Mouse (Mus musculus) kidney, postnatal 0 days (tissue): Measurements from ENCODE around the gene Eif3b. TPM values are rescaled to one million over a fixed set of nuclear protein-coding genes. Genes with fewer than 3 reads are reported as not detected.
"Not testable (repeated sequence)": the region's sequence is repeated elsewhere in the genome, so short reads cannot be mapped to it uniquely, and the experiment has no call there.

Experiments used
- ATAC-seq: fragments of 200-750 bp; cut with Nextera tagmentation; replicated peaks from 2 replicates; pipeline ENCODE4 v1.8.0; 2017; ENCODE audit warnings: low read depth, moderate number of reproducible peaks, moderate TSS enrichment, moderate library complexity; ENCODE audit not compliant: low FRiP score
- DNase-seq: peaks from one replicate; pipeline ENCODE4 v3.0.0-alpha.2; 2016; ENCODE audit warnings: low spot score
- H3K27ac ChIP-seq: fragments of 300-500 bp; sonication (generic); 2 replicates; pipeline ENCODE4 v1.5.1; 2014; ENCODE audit warnings: mild to moderate bottlenecking
- H3K27me3 ChIP-seq: fragments of 300-500 bp; sonication (generic); 2 replicates; pipeline ENCODE4 v1.6.1; 2014; ENCODE audit warnings: low read length, mixed read lengths; ENCODE audit not compliant: insufficient read depth
- H3K36me3 ChIP-seq: fragments of 300-500 bp; sonication (generic); 2 replicates; pipeline ENCODE4 v1.6.1; 2014; ENCODE audit warnings: low read length, mixed read lengths; ENCODE audit not compliant: insufficient read depth
- H3K4me1 ChIP-seq: fragments of 300-500 bp; sonication (generic); replicated peaks from 2 replicates; pipeline ENCODE4 v1.6.1; 2014; ENCODE audit warnings: antibody characterized with exemption, low read length, mixed read lengths; ENCODE audit not compliant: insufficient read depth
- H3K4me2 ChIP-seq: fragments of 300-500 bp; sonication (generic); 2 replicates; pipeline ENCODE4 v1.6.1; 2014; ENCODE audit warnings: mild to moderate bottlenecking, low read length, moderate library complexity, mixed read lengths
- H3K4me3 ChIP-seq: fragments of 300-500 bp; sonication (generic); replicated peaks from 2 replicates; pipeline ENCODE4 v1.5.1; 2014; ENCODE audit warnings: low read depth, low read length
- H3K9ac ChIP-seq: fragments of 300-500 bp; sonication (generic); 2 replicates; pipeline ENCODE4 v1.6.1; 2014; ENCODE audit warnings: low read depth, low read length
- H3K9me3 ChIP-seq: fragments of 300-500 bp; sonication (generic); replicated peaks from 2 replicates; pipeline ENCODE4 v1.6.1; 2016; ENCODE audit warnings: low read length, inconsistent platforms, mixed read lengths
- CTCF ChIP-seq: IDR thresholded peaks from 2 replicates; pipeline ENCODE4 v1.5.1; 2016; ENCODE audit warnings: antibody characterized with exemption, low read depth, mild to moderate bottlenecking, moderate library complexity
- WGBS: fragments of 180-500 bp; shearing (Covaris S2); extraction: QIAGEN DNeasy Blood & Tissue Kit; methylation state at CpG from one replicate; pipeline ENCODE4 v1.1.7; 2014; 5-methylcytosine and 5-hydroxymethylcytosine counted together
- polyA plus RNA-seq: library from polyadenylated mRNA; unstranded; fragments of >200 nt; fragmentation: Nextera tagmentation; extraction: Ambion mirVana; gene quantifications from 2 replicates; pipeline ENCODE4 v1.2.1, GENCODE M21; 2015

Eif3b gene
- polyA plus RNA-seq, 1 experiment from 2014 or later, result 88.6 TPM

DNA sequence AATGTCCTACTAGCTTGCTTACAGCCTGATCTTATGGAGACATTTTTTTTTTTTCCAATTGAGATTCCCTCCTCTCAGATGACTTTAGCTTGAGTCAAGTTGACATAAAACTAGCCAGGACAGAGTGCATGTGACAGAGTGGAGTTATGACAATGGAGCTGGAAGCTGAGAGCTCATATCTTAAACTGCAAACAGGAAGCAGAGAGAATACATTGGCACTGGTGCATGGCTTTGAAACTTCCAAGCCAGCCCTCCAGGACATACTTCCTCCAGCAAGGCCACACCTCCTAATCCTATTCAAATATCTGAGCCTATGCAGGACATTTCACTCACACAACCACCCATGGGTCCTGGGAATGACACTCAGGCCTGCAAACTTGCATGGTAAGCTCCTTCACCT is 35.4 kb downstream of the Eif3b start:
- Histone ChIP-seq H3K9me3 (no peaks in the 10 kb centered on the region), H3K4me2 (no peak overlapping the region), H3K9ac (no peak overlapping the region), H3K27me3 (no peaks in the 10 kb centered on the region), H3K27ac (no peak overlapping the region), H3K36me3 (no peaks in the 10 kb centered on the region), H3K4me3 (no peak overlapping the region), H3K4me1 (no peaks in the 10 kb centered on the region)
- TF ChIP-seq CTCF, result no peak
- ATAC-seq, result no peak
- DNase-seq, result peak; percentile 10

DNA sequence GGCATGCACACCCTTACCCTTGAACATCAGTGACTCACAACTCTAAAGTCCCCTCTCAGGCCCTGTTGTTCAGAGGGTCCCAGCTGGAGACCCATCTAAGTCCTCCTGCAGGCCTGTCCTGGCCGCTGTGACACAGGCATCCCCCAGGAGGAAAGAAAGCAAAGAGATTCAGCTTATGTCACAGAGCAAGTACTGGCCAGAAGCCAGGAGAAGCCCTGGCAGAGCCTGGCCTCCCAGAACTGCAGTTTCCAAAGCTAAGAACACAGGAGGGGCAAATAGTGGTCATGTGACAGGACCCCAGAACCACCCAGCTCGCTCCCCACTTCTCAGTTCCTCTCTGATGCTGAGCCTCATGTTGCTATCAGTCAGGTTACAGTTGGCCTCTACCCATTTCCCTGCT is 36.3 kb downstream of the Eif3b start:
- no peak overlapping the region for H3K4me2 ChIP-seq
- WGBS, result 75% methylated on average over 2 of the region's 2 CpGs
- no peaks in the 10 kb centered on the region for H3K27me3 ChIP-seq
- TF ChIP-seq CTCF, result no peak
- H3K4me3 ChIP-seq, result no peak overlapping the region
- no peaks in the 10 kb centered on the region for H3K9me3 ChIP-seq
- ATAC-seq (no peak), DNase-seq (no peak)
- no peak overlapping the region for H3K27ac ChIP-seq
- H3K9ac ChIP-seq, result no peak overlapping the region
- no peaks in the 10 kb centered on the region for H3K4me1 ChIP-seq
- H3K36me3 ChIP-seq, result no peaks in the 10 kb centered on the region

DNA sequence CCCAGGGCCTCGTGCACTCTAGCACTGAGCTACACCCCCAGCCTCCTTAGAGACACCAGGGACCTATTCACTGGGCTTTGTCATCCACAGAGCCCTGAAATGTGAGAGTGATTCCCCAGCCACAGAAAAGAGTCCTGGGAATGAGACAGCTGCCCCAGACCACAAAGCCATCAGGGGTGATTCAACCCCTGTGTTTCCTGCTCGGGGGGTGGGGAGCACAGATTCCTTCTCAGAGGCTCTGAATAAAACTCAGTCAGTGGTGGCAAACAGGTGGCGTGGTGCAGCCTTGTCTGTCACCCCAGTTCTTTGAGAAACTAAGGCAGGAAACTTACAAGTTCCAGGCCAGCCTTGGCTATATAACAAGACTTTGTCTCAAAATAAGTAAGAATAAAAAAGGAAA is 42.3 kb downstream of the Eif3b start:
- Histone ChIP-seq H3K27me3 (no peaks in the 10 kb centered on the region), H3K9me3 (no peaks in the 10 kb centered on the region), H3K4me3 (no peak overlapping the region), H3K27ac (no peak overlapping the region), H3K36me3 (no peaks in the 10 kb centered on the region), H3K4me1 (no peaks in the 10 kb centered on the region), H3K9ac (no peak overlapping the region), H3K4me2 (no peak overlapping the region)
- TF ChIP-seq CTCF, result no peak
- WGBS, result 83% methylated on average over 3 of the region's 3 CpGs
- ATAC-seq (no peak), DNase-seq (no peak)

DNA sequence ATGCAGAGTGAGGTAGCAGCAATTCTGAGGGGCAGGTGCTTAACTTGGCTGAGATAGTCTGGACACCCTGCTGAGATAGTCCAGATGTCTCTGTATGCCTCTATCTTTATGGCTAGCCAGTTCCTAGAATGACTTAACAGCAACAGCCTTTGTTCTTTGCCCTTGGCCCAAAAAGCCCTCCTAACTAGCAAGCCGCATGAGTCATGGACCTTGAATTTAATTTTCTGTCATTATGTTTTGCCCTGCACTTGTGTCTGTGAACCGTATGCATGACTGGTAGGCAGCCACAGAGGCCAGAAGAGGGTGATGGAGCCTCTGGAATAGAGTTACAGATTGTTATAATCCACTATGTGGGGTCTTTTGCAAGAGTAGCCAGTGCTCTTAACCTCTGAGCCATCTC is 44.0 kb downstream of the Eif3b start:
- not testable (repeated sequence) for ATAC-seq, H3K27me3 ChIP-seq, H3K36me3 ChIP-seq, H3K9ac ChIP-seq, H3K4me1 ChIP-seq, H3K4me2 ChIP-seq, H3K9me3 ChIP-seq, DNase-seq, H3K27ac ChIP-seq, H3K4me3 ChIP-seq
- 85% methylated on average over 2 of the region's 2 CpGs for WGBS

DNA sequence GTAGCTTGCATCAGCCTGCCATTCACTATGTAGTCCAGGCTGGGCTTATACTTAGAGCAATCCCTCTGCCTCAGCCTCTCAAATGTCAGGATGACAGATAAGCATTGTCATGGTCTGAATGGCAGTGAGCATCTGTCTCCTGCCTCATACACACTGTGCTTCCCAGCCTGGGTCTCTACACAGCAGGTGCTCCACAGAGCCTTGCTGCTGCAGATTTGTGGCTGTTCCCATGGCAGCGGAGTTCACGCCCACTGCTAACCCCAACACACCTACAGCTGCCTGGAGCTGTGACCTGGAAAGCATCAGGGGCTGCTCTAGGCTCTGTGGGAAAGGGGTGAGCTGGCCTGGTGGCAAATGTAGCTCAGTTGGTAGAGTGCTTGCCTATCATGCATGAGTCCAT is 45.8 kb downstream of the Eif3b start:
- ATAC-seq, result no peak
- Histone ChIP-seq H3K4me2 (no peak overlapping the region), H3K4me1 (no peaks in the 10 kb centered on the region), H3K9ac (no peak overlapping the region), H3K4me3 (no peak overlapping the region), H3K9me3 (no peaks in the 10 kb centered on the region), H3K27me3 (no peaks in the 10 kb centered on the region), H3K27ac (no peak overlapping the region), H3K36me3 (no peaks in the 10 kb centered on the region)
- TF ChIP-seq CTCF, result no peak
- WGBS, result 85% methylated on average over 2 of the region's 2 CpGs
- DNase-seq, result no peak

DNA sequence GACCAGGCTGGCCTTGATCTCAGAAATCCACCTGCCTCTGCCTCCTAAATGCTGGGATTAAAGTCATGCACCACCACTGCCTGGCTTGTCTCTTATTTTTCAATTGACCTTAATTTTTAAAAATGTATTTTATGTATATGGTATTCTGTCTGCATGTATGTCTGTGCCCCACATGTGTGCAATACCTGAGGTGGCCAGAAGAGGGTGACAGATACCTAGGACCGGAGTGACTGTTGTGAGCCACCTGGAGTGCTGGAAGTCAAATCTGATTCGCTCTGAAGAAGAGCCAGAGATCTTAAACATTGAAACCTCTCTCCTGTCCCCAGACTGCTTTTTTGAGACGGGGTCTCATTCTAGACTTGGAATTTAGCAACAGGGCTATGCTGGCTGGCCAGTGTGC is 53.2 kb downstream of the Eif3b start:
- no peak for DNase-seq

DNA sequence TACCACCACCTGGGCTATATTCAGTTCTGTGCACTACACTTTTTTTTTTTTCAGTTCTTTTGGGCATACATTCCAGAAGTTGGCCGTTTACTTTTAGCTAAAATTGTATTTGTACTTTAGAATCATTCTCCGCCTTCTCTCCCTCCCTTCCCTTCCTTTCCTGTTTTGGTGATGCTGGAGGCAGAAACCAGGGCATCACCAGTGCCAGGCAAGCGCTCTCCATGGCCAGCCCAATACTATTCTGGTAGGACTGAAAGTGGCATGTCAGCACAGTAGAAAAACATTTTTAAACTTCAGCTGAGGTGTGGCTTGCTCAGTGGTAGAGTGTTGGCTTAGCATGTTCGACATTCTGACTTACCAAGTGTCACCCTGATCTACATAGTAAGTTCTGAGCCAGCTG is 62.3 kb downstream of the Eif3b start:
- no peak overlapping the region for H3K4me2 ChIP-seq
- WGBS, result 72% methylated on average over 4 of the region's 4 CpGs

More for the DNA sequence above, 53.2 kb downstream of the Eif3b start:
- ATAC-seq, result no peak
- H3K27me3 ChIP-seq, result no peaks in the 10 kb centered on the region
- 90% methylated on average over 3 of the region's 3 CpGs for WGBS
- no peak overlapping the region for H3K4me3 ChIP-seq
- H3K4me1 ChIP-seq, result no peaks in the 10 kb centered on the region
- no peaks in the 10 kb centered on the region for H3K36me3 ChIP-seq
- no peak overlapping the region for H3K9ac ChIP-seq
- TF ChIP-seq CTCF, result peak; percentile 54
- no peak overlapping the region for H3K27ac ChIP-seq
- H3K4me2 ChIP-seq, result no peak overlapping the region
- no peaks in the 10 kb centered on the region for H3K9me3 ChIP-seq

More for the DNA sequence above, 62.3 kb downstream of the Eif3b start:
- no peak for ATAC-seq
- H3K9me3 ChIP-seq, result no peaks in the 10 kb centered on the region
- H3K36me3 ChIP-seq, result no peaks in the 10 kb centered on the region
- no peak overlapping the region for H3K9ac ChIP-seq
- no peak overlapping the region for H3K27ac ChIP-seq
- no peak overlapping the region for H3K4me3 ChIP-seq
- no peak for DNase-seq
- H3K27me3 ChIP-seq, result no peaks in the 10 kb centered on the region
- H3K4me1 ChIP-seq, result no peaks in the 10 kb centered on the region
- no peak for TF ChIP-seq CTCF
